Mouse (Mus musculus) brain, embryonic 18.5 days (tissue): ENCODE data around the gene Inca1.

Experiments used
- DNase-seq: peaks from one replicate; pipeline ENCODE4 v3.0.0-alpha.2; 2012; ENCODE audit warnings: low read depth, low spot score

The Inca1 gene

DNA sequence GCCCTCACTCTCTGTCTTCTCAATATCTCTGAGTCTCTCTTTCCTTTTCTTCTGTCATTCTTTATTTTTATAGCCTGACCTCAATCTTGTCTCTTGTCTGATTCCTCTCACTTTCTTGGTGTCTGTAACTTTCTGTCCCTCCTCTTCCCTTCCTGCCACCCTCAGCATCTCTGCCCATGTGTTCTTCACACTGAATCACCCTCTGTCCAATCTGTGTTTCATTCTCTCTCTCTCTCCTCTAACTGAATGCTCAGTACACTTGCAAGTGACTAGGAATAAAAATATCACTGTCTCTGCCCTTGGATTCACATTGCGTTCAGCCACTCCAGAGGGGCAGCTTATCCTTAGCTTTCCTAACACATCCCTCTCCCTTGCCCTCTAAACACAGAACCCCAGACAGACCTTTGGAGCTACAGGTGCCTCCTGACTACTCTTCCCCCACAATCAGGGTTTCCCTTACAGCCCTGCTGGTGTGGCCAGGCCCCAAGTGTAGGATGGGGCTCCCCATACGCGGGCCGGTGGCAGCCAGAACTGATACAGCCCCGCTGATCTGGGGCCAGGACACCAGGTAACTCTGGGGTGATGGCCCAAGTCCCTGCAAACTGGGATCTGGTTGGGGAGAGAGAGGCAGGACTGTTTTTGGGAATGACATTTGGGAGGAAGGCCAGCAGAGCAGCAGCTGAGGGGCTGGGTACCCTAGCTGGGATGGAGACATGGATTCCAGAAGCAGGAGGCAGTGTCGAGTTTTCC lies 2.2 kb upstream of the Inca1 start:
- DNase-seq, result no peak

DNA sequence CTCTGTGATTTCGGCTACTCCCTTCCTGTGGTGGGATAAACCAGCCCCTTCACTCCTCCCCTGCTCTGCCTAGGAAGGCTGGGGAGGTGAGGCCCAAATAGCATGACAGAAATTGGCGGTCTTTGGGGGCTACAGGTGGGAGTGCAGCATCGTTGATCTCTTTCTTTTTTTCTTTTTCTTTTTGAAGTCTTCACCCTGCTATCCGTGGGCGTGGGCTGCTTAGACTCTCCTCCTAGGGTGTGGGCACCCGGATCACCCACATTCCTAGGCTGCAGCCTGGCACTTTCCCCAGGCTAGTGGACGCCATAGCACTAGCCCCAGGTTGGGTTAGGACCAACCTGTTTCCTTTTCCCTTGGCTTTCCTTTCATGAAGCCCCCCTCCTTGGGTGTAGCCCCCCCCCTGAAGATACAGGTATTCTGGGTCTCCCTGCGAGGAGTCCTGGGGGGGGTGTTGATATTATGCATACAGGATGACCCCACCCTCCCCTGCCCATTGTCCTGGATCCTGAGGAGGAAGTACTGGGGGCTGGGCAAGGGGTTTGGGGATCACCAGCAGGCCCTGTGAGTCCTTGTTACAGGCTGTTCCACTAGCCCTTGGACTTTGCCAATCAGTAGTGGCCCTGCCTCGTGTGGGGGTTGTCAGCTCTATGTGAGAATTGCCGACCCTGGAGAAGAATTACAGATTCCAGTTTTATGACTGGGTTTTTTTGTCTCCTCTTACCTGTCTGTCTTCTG lies 1.4 kb upstream of the Inca1 start:
- no peak for DNase-seq

DNA sequence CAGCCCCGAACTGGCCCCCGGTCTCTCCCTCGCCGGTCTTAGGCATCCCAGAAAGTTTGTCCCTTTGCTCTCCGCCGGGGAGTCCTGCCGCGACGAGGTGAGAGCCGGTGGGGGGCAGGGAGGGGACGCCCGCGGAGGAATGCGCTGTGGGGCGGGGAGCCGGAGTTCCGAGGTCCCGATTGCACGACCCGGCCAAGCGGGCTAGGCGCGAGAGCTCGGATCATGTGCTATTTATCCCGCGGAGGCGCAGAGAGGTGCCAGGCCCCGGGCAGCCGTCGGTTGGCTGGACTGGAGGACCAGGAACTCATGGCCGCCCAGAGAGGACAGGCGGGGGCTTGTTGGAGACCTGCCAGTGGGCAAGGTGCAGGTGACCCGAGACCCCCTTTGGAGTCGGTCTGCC lies 658 bp upstream of the Inca1 start:
- no peak for DNase-seq

DNA sequence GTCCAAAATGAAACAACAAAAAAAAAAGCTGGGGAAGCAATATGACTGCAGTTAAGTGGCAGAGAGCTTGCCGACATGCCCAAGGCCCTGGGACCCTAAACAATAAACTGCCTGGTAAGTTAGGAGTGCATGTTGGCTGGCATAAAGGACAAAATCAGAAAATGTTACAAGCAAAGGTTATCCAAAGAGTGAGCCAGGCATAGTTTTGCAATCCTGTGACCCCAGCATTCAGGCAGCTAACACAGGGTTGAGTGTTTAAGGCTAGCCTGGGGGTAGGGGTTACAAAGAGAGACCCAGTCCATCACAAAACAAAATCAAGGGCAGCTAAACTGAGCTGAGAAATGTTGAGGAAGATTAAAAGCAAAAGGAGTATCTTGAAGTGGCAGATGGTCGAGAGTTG lies 904 bp downstream of the Inca1 start:
- no peak for DNase-seq

DNA sequence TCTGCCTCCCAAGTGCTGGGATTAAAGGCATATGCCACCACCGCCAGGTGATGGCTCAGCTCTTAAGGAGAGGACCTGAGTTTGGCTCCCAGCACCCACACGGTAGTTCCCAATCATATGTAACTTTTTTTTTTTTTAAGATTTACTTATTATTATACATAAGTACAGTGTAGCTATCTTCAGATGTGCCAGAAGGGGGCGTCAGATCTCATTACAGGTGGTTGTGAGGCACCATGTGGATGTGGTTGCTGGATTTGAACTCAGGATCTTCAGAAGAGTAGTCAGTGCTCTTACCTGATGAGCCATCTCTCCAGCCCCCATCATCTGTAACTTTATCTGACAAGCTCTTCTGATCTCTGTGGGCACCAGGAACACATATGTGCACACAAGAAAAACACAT lies 2.6 kb downstream of the Inca1 start:
- DNase-seq, result no peak

DNA sequence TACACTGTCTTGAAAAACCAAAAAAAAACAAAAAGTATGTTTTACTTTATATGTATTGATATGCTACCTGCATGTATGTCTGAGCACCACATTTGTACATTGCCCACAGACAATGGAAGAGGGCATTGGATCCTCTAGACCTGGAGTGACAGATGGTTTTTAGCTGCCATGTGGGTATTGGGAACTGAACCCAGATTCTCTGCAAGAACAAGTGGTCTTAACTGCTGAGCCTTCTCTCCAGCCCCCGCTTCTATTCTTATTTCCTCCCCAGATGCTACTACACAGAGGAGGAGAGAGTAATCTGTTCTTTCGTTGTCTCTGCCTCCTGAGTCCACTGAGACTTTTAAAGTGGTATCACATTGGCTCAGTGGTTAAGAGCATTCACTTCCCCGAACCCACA lies 6.5 kb downstream of the Inca1 start:
- no peak for DNase-seq

DNA sequence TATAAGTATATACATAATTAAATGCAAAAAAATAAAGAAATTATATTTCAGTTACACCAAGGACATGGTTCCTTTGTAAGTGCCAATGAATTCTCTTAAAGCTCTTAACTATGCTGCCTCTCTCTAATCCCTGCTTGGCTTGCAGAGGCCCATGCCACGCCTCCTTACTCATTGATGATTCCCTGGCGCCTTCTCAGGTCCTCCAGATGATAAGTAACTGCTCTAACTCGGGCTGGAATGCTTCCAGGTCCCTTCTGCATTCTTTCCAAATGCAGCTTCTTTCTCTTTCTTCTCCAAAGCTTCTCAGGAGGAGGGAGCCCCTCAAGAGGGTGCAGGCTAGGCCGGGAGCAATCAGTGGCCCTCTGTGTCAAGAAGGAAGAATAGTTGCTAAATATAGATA lies 10.4 kb downstream of the Inca1 start:
- no peak for DNase-seq

DNA sequence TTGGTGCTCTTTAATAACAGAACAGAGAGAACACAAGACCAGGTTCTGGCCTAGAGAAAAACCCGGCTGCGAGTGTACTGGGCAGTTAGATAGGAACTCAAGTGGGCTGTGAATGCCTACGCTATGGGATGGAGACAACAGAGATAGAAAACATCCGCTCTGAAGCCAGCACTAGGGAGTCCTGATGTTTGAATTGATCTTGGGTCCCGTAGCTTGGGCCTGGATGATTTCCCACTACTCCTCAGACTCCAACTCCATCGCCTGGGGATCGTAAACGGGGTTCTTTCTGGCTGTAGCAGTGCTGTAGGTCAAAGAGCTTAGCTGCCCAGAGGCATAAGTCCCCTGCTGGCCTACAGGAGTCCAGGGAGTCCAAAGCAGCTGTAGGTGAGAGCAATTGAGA lies 11.6 kb downstream of the Inca1 start:
- no peak for DNase-seq

DNA sequence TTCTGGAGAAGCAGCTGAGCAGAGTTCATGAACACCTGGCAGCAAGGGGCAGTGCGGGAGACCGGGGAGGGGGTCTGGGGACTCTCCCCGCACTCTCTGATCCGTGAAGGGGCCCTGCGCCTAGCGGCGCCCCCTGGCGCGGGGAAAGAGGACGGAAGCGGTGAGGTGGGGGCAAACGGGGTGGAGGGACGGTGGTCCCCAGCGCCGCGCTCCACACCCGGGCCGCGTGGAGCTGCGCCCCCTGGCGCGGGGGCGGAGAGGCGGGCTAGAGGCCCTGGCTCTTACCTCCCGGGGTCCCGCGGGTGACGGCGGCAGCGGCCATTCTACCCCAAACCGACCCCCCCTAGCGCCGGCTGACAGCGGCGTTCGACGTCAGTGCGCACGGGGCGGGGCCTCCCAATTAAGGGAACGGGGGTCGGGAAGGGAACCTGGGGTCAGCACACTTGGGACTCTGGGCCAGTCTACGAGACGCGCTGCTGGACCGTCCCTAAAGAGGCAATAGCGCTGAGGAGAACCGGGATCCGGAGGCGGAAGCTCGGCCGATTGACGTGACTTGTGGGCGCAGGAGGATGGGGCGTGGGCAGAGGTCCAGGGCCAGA lies 12.3 kb downstream of the Inca1 start, which contains the start of gene Camta2:
Camta2 (minus strand) TSS at position 505 of the 599 bp plus-strand sequence.
- DNase-seq, result no peak

DNA sequence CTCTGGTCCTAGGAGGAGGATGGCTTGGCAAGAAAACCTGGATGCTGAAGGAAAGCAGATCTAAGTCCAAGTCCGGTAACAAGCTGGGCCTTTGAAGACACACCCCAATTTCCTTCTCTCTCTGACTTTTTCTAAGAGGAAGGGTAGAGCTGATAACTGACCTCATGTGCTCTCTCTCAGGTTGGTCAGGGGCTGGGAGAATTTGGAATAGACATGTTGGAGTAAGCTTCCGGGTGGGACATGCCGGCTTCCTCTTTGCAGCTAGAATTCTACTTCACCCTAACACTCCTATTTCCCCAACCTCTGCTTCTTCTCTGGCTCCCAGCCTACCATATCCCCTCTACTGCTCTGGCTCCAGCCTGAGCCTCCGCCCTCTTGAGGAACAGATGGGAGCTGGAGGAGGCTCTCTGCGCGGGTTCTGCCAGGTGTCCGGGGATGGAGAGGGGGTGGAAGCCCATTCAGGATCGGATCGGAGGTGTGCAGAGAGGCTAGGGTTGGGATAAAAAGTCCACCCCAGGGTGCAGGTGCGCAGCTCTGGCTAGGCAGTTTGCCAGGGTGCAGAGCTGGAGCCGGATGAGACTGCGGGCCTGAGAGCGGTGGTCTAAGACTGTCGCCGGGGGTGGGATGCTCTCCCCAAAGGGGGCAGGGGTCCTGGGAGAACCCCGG lies 12.9 kb downstream of the Inca1 start:
- DNase-seq, result no peak

DNA sequence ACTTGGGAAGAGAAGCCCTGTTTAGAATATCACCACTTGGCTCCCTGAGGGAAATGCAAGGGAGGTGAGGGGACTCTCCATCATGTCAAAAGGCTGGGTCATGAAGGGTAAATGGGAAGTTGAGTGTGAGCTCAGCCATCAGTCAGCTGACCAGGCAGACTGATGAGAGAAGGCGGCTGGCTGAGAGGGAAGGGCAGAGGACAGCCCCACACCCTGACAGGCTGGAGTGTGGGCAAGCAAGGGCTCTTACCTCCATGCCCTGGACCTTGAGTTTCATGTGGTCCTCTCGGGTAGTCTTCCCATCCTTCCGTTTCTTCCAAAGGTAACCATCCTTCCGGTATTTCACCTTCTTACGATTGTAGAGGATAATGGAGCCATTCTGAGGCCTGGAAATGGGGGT lies 16.3 kb downstream of the Inca1 start:
- no peak for DNase-seq

DNA sequence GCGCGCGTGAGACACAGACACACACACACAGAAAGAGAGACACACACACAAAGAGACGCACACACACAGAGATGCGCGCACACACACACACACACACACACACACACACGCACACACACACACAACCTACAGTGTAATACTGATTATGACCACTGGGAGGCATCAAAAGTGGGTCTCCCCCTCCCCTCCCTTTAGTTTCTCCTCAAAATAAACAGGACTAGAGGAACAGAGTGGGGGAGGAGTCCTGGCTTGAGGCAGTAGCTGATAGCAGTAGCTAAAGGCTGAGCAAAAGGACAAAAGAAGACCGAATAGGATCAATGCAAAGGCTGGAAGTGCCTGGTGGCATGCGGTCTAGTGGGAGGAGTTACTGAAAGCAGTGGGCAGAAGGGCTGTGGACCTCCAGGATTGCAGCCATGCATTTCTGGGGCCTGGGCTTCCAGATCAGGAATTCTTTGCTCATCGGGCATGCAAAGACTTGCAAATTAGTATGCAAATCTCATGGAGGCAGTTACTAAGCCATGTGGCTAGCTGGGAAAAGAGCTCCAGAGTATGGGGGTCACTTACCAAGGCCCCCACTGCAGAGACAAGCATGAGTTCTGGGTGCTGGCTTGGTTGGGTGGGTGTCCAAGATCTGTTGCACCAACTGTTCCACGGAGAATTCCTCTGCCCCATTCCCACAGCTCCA lies 17.9 kb downstream of the Inca1 start:
- no peak for DNase-seq

DNA sequence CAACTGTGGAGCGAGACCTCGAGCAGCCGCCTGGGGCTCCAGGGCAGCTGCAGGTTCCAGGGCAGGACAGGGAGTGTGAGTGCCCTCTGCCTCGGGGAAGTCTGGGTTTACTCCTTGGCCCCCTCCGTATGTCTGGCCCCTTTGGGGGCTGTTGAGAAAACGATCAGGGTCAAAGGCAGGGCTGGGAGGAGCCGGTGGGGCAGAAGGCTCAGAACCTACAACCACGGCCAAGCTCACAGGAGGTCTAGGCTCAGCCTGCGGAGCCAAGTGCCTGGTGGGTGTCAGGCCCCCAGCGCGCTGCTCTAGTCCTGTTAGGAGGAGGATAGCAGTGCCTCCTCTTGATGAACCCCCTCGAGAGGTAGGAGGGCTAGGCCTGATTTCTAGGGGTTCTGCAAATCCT lies 18.8 kb downstream of the Inca1 start:
- no peak for DNase-seq

DNA sequence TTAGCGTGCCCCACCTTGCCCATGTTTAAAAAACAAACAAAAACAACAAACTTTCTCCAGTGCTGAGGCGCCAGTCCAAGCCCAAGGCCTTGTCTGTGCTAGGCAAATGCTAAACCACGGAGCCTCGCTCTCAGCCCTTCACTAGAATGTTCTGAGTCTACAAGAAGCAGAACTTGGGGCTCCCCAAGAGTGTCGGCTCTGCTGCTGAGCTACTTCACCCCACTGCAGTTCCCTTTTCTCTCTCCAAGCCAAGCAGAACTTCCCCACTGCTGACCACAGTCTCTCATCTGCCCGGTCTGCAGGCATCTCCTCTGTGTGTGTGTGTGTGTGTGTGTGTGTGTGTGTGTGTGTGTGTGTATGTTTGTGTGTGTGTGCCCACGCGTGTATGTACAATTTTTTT lies 20.1 kb downstream of the Inca1 start:
- DNase-seq, result no peak

DNA sequence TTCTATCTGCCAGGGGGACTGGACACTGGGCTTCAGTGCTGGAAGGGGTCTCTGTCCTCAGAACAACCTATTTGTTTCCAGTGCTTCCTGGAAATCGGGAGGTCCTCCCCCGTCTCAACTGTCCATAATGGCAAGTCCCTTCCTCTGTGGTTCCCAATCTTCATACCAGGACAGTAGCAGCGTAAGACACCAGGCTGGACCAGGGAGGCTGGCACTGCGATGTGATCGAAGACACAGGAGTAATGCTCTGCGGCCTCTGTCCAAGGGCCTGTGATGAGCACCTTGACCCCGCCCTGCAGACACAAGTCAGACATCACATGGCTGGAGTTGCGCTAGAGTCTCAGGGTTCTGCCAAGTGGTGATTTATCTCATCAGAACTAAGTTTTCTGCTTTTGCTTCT lies 20.6 kb downstream of the Inca1 start:
- DNase-seq, result no peak

DNA sequence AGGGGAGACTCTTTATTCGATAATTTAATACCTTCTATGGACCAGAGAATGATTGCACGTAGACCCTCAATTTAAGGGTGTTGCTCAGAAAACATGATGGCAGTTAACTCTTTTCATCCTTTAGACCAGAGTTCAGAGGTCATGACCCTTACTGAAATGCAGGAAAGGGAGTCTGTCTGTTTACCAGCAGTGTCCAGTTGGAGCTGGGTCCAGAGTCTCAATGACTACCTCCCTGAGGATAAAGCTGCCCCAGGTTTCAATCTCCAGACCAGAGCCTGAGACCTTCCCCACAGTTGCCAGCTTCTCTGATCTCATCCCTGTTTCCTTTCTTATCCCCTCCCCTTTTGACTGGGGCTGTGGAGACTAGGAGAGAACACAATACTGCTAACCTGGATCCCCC lies 21.4 kb downstream of the Inca1 start:
- DNase-seq, result no peak

DNA sequence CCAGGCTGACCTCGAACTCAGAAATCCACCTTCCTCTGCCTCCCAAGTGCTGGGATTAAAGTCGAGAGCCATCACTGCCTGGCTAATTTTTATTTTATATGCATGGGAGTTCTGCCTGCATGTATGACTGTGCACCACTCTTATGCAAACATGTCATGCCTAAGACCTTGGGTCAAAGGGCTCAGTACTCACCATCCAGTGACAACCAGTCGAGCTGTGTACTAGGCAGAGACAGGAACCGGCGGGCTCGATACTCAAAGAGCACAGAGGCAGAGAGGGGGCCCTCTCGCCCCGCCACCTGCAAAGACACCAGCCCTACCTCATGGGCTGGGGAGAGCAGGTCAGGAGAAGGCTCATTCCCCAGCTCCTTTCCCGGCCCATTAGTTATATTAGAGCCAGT lies 21.9 kb downstream of the Inca1 start:
- DNase-seq, result no peak

DNA sequence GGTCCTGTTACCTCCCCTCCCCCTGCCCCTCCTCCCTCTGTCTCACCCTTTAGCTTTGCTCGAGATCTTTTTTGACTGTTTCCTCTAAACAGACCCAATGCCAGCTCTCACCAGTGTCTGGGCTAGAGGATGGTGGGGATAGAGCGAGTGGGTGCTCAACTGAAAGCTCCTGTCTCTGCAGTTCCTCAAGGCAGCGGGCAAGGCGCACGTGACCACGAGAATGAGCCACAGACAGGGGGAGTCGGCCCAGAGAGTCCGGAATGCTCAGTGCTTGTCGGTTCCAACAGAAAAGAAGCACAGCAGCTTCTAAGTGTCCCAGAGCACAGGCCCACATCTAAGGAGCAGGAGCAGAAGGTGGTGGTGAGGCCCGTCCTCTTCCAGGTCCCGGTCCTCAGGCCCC lies 25.5 kb downstream of the Inca1 start:
- DNase-seq, result no peak

DNA sequence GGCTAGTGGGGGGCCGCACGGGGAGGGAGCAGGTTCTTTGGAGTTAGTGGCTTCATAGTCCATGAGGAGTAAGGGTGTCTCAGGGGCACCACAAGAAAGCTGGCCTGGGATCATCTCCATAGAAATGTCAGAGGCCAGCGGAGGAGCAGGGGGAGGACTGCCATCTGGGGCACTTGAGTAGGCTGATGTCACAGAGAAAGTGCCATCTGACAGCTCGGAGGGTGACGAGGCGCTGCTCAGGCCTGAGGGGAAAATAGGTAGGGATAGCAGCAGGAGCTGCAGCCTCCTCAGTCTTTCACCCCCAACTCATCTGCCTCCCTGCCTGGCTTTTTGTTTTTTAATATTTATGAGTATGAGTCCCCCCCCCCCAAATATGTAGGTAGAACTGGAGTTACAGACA lies 25.9 kb downstream of the Inca1 start:
- DNase-seq, result no peak

DNA sequence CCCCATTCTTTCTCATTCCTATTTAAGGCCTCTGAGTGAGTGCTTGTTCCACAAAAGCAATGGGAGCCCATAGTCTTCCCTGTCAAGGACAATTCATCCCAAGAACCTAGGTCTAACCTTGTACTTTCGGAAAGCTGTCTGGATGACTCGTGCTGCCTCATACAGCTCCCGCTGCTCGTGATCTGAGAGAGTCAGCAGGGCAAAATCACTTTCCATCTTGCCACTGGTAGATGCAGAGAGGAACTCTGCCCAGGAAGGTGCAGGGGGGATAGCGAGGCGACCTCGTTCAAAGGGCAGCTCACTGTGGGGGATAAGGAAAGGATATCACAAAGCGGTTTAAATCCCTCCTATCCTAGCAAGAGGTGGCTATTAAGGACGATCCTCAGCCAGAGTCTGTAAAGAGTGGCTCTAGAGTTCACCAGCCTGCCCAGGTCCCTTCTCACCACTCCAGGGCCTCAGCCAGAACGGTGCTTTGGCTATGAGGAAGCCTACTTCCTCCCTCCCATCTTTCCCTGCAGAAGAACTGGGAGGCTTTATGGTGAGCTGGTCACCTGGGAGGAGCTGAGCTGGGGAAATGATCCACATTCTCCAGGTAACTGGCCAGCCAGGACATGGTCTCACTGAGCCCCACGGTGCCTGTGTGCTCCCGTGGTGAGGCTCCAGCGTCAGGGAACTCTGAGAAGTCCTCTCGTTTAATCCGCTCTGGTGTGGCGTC lies 28.5 kb downstream of the Inca1 start:
- DNase-seq, result no peak

DNA sequence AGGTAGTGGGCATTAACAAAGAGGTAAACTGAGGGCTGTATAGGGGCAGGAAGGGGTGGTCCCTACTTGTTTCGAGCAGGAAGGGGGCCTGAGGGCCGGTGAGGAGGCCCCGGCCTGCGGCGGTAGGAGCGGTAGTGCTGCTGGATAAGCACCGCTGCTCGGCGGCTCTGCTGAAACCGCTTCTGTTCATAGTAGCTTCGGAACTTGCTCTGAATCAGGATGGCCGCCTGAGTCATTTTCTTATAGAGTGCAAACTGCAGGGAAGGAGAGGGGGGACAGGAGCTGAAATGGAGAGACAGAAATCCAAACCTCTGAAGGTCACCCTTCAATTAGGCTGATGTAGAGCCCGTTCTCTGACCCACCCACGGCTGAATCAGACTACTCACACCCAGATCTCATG lies 29.5 kb downstream of the Inca1 start:
- DNase-seq, result no peak
